Mouse (Mus musculus): ENCODE data around the gene Zfhx2.
"Not testable (repeated sequence)": the region's sequence is repeated elsewhere in the genome, so short reads cannot be mapped to it uniquely, and the experiment has no call there.

Zfhx2 gene

DNA sequence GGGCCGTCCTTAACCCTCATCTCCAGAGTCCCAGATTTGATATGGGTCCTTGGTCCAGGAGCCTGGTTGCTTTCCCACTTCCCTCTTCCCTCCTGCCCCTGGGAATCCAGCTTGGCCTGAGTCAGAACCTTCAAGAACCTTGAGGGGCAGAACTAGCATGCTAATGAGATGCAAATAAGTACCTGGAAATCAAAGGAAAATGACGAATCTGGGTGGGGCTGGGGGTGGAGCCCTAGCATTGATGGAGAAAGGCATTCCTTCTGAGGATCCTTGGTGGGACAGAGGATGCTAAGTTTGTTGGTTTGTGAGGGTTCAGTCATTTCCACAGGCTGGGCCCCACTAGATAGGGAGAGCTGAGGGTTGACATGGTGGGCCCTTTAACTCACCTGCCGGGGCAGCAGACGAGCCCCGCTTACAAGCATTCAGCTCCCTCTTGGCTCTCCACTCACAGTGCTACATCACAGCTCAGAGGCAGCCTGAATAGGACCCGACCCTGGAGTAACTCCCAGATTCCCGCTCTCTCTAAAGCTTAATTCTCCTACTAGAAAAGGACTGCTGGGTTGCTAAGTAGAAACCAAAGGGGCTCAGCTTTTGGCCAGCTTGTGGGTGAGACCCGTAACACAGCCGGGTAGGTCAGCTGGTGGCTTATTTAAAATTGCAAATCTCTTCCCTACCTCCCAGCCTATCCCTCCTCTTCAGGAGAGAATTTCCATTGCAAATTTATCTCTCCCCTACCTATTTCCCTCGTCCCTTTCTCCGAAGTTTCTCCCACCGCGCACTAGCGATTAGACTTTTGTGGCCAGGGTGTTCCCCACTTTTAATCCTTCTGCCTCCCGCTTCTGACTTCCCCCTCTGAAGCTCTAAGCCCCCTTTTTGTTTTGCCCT lies 14.4 kb downstream of the Zfhx2 start:
- no peak for DNase-seq

DNA sequence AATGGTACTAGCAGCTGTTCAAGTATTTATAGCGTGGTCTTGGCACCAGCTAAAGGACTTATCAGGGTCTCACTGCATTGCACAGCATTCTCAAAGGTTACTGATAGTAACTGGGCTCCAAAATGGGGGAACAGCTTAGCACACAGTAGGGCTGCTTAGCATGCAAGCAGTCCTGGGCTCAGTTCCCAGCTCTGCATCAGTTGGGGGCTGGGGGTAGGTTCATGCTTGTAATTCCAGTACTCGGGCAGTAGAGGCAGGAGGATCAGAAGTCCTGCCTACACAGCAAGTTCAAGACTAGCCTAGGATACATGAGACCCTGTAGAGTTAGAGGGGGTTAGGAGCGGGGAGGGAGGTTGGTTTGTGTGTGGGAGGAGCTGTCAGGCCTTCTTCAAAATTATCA lies 15.2 kb downstream of the Zfhx2 start:
- no peak for DNase-seq

DNA sequence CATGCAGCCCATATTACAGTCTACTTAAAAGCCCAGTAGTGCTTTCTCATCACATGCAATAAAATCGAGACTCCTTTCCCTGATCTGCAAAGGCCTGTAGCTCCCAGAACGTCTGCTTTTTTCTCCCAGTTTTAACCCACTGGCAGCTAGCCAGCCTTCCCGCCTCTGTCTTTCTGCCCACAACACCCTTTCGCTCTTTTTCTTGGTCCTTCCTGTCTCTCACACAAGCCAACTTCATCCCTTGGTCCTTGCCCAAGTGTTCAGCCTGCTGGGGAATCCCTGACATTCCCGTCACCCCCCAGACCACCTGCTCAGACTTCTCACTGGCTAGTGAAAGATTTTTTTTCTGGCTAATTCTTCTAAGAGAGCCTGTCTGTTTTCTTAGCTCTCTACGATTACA lies 15.9 kb downstream of the Zfhx2 start:
- no peak for DNase-seq

DNA sequence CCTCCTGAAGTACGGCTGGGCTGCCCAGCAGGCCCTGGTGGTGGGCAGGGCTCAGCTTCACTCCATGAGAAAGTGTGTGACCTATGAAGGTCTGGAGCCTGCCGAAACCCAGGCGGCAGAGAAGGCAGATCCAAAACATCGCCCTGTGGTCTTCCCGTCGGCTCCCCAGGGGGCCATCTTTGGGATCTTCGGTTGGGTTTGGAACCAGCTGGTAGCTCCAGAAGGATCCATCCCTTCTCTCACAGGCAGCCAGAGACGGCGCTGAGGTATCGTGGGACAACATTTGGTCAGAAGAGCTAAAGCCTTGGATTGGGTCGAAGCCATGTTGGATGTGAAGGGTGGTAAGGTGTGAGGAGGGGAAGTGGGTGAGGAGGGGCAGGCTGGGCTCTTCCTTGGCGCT lies 17.7 kb downstream of the Zfhx2 start:
- no peak for DNase-seq

DNA sequence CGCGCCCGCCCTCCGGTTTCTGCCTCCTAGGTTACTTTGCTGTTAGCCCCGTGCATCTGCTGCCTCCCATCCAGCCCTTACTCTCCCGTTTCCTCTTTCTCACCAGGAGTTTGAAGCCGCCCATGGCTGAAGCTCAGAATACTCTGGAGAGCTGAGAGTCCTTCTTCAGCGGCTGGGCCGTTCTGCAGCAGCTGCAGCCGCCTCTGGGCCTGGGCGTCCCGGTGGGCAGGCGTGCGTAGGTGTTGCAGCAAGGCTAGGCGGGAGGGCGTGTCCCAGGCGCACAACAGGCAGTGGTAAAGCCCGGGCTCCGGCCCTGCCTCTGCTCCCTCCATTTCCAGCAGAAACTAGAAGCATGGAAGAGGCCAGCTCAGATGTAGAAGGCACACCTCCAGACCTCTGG lies 20.4 kb downstream of the Zfhx2 start:
- no peak for DNase-seq

DNA sequence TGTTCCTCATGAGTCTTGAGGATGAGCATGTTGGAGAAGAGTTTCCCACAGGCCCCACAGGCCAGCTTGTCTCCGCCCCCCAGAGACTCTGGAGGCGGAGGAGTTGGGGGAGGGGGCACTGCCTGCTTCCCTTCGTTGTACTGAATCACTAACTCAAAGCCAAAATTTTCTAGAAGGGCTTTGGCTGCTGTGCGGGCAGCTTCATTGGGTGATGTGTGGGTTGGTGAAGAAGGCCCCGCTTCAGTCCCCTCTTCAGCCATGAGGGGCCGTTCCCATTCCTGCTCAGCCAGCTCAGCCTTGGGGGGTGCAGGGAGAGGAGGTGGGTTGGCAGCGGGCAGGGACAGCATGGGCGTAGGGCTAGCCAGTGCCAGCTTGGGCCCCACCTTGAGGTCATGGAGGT lies 26.1 kb downstream of the Zfhx2 start:
- no peak for DNase-seq

DNA sequence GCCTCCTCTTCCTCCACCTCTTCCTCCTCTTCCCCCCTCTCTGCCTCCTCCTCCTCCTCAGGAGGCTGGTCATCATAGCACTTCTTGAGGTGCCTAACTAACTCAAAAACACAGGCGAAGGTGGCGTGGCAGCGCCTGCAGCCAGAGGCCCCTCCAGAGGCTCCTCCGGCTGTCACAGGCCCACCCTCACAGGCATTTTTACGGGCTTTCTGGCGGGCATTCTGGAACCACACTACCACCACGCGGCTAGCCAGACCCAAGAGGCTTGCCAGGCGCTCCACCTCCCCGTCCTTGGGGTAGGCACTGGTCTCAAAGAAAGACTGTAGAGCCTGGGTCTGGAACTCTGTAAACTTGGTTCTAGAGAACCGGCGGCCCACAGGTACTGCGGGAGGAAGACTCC lies 26.7 kb downstream of the Zfhx2 start:
- no peak for DNase-seq

DNA sequence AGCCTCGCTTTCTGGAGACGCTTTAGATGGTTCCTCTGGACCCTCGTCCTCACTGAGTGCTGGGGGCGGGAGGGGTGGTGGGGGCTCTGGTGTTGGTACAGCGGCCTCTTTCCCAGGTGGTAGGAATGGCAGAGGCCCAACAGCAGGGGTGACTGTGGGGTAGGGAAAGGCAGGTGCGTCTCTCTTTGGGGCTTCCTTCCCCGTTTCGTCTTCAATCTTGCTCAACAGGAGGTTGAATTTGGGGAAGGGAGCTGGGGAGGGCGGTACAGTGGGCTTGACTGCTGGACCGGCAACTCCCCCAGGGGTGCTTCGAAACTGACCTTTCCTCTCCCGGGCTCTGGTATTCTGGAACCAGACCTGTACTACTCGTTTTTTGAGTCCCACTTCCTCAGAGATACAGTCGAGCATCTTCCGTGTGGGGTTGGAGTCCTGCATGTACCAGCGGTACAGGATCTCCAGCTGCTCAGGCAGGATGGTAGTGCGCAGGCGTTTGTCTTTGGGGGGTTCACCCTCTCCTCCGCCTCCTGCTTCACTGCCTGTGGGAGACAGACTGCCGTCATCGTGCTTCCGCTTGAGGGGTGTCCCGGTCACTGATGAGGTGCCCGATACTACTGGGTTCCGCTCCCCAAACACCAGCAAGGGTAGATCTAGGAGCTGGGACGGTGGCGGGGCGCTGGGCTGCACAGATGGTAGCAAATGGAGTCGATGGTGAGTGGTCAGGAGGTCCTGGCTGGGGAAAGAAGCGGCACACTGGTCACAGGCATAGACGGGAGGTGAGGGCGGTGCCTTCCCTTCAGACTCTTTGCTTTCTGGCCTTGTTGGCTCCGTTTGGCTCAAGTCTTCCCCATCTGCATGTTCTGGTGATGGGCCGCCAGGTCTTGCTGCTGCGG lies 27.4 kb downstream of the Zfhx2 start:
- DNase-seq: no peak

DNA sequence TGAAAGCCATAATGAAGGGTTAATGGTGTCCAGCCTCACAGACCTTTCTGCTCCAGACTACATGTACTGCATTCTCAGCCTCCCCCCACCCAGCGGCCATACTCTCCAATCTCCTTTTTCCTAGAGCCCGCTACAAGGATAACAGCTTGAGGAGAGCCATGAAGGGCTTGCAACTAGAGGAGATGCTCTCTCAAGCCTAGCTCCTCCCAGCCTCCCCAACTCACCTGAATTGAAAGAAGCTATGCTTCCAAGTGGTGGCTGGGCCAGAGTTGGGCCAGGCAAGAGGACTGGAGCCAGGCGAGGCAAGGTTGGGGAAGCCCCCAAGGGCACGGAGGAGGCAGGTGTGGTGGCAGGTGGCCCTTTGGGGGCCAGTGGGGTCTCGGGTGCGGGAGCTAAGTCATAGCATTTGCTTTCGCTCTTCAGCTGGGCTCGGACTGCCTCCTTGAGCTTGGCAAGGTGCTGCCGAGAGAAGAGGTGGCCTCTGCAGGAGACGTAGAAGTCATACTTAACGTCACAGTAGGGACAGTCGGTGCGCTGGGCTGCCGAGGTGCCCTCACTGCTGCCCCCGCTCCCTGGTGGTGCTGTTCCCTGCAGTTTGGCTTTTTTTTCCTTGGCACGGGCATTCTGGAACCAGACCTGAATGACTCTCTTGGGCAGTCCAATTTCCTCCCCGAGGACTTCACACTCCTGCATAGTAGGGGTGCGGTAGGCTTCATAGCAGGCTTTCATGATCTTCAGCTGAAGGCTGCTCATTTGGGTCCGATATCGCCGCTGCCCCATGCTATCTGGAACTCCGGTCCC lies 28.3 kb downstream of the Zfhx2 start:
- no peak for DNase-seq

DNA sequence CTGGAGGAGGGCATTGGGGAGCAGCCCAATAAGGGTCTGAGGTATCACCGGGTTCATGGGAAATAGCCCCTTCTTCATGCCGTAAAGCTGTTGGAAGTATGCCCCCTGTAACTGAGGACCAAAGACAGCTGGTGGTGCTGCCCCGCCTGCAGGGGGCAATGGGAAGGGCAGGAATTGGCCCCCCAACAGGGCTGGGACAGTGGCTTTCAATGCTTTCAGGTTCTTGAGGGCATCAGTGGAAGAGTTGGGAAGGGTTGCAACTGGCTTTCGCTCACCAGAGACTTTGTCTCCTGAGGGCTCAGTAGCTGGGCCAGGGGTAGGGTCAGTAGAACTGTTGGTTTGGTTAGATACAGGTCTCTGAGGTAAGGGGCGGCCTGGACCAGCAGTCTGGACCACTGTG lies 29.0 kb downstream of the Zfhx2 start:
- DNase-seq: no peak

DNA sequence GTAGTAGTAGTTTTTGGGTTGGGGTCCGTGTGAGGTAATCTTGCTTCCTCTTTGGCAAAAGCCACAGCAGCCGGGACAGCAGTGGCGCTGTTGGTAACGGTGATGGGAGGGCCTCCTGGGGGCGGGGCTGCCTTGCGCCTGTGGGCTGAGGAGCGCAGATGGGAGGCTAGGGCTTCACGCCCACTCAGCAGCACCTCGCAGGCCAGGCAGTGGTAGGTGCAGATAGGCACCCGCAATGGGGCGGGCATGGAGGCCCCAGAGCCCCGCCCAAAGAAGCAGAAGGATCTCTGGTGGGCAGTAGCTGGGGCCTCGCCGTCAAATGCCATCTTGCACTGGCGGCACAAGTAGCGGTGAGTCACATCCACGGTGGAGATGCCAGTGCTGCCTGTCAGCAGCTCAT lies 29.5 kb downstream of the Zfhx2 start:
- DNase-seq: no peak

DNA sequence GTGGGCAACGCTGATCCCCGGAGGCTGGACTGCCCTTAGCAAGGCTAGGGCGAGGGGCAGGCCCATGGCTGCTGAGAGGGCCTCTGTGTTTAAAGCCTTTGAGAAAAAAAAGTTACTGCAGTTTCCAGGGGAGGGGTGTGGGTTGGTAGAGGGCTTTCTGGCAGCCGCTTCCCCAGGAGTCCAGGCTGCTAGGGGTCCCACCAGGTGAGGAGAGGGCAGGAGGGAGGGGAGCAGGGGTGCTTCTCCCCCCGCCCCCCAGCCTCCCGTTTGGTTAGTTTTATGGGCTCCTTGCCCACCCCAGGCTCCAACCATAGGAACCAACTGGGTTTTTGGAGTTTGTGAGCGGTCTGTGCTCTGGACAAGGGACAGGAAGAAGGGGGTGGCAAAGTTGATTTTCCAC lies 30.3 kb downstream of the Zfhx2 start:
- no peak for DNase-seq

DNA sequence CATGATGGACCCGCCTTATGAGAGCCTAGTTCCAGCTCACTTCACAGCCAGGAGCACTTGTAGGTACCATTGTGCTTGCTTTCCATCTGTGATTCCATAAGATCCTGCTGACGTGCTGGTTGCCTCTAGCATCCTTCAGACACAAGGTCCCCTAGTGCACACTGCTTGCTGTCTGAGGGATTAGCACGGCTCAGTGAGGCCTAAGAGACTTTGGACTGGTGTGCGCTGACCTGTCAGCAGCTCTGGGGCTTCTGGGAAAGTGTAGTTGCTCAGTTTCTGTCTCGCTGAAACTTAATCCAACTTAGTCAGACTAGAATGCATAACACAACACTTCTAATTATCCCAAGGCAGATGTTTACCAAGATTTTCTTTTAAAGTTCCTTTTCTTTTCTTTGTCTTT lies 32.2 kb downstream of the Zfhx2 start:
- DNase-seq: no peak

DNA sequence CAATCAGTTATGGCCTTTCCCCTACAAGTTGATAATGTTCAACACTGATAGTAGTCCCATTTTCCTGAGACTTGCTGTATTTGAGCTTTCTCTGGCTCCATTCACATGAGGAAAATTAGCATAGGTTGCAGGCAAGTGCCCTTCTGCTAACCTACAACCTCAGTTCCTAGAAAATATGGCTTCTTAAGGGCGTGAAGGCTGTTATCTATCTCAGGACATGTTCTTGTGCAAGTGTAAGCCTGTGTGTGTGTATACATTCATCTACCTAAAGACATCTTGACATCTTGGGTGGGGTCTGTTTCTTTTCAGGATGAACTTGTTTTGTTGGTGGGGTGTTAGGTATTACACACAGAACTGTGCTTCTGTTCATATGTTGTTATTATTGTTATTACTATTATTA lies 33.1 kb downstream of the Zfhx2 start:
- DNase-seq: no peak

DNA sequence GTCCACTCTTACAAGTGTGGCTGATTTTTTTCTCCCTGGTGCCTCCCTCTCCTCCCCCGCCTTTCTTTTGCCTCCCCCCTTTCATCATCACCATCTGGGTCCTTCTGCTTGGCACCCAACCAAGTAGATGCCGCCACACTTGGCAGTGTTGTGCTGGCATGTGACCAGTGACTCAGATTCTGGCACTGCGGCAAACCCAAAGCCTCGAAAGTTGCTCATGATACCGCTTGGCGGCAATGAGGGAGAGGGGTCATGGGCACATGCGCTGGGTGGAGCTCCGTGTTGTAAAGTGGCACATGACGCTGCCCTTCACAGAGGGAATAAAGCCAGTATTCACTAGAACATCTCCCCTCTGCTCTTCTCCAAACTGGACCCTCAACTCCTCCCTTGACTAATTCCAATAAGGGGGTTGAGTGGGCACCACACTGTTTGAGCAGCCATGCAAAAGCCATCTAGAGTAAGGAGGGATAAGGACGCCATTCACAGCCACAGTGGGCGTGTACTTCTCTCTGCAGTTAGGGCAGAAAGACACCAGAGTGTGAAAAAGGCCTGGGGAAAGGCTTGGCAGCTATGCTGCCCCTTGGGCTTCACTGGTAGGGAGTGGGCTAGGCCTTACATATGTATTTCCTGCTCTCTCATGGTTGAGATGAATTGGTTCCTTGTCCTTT lies 36.8 kb downstream of the Zfhx2 start:
- peak in 1 of 2 experiments; percentile 34 for DNase-seq

DNA sequence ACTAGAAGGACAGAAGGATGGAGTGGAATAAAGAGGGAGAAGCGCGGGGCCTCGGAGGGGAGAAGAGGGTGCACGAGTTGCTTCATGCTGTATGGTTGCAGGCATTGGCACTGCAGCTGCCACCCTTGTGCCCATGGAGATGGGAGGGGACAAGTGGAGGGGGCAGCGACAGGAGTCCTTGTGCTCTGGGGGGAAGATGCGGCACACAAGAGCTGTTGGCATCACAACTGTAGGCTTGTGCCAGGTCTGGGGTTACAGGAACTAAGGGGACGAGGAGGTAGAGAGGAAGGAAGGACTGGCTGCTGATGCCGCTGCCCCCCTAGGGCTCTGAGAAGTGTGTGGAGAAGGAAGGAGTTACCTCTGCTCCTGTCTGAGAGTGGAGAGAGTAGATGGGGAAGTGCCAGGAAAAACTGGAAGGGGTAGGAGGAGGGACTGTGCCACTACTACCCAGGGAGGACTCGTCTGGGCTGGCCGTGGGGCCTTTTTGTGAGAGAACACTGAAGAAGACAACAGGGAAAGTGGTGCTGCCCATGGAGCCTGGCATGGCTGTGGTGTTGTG lies 37.9 kb downstream of the Zfhx2 start:
- DNase-seq: no peak

DNA sequence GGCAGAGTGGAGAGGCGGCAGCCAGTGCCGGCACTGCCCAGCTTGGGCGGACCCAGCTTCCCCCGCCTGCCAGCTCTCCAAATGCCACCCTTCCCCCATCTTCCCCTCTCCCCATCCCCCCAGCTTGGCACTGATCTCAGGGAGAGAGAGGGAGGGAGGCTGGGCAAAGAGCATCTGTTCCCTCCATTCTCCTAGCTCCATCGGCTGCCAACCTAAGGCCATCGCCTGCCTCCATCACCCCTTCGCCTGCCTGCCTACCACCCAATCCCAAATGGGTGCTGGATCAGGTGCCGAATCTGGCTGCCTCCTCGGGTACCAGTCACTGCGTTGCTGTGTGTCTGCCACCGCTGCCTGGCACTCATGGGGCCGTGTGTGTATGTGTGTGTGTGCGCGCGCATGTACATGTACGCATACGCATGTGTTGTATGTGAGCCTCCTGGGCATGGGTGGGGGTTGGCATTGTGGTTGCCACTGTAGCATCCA lies 38.4 kb downstream of the Zfhx2 start:
- DNase-seq: no peak

DNA sequence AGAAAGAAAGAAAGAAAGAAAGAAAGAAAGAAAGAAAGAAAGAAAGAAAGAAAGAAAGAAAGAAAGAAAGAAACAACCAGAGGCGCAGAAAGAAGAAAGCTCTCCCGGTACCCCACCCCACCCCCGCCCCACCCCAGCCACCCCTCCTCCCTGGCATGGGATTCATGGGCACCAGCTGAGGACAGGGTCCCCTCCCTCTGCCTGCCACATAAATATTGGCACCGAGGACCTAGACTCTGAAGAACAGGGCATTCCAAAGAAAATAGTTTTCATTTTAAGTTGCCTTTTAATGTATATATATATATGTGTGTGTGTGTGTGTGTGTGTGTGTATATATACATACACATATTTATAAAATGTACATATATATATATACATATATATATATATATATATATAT lies 39.1 kb downstream of the Zfhx2 start:
- no peak for DNase-seq

DNA sequence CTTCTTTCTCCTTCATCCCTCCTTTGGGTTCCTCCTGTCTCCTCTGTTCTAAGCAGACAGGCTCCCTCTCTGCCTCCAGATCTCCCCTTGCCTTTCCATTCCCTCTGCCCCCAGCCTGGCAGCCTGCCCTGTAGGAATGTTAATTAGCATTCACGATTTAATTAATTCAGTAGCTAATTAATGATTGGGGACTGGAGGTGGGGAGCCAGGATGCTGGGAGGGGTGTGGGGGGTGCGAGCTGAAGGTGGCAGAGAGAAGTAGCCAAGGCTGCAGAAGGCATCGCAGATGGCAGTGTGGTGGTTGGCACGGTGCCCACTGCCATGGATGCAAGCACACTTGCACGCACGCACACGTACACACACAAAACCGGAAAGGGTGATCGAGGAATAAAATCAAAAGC lies 39.6 kb downstream of the Zfhx2 start:
- no peak for DNase-seq

DNA sequence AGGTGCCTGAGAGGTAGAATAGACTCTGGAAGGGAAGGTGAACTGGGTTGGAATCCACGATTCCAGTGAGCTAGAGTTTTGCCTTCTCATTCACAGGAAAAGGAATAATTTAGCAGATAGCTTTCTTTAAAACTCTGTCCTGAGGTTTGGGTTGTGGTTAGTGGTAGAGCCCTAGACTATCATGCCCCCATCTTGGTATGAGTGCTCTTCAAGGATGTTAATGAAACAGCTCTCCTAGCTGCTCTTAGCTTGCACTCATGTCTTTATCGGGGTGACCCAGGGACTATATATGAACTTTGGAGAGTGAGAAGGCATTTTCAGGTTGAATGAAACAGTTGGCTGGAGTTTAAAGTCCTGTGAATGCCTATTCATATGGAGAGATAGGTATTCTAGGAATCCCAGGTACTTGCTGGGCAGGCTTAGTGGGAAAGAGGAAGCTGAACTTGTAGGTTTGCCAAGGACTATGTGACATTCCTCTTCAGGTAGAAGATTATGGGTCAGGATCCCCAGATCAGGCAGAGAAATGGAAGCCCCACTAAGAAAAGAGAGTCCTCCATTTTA lies 44.1 kb downstream of the Zfhx2 start:
- no peak for DNase-seq

DNA sequence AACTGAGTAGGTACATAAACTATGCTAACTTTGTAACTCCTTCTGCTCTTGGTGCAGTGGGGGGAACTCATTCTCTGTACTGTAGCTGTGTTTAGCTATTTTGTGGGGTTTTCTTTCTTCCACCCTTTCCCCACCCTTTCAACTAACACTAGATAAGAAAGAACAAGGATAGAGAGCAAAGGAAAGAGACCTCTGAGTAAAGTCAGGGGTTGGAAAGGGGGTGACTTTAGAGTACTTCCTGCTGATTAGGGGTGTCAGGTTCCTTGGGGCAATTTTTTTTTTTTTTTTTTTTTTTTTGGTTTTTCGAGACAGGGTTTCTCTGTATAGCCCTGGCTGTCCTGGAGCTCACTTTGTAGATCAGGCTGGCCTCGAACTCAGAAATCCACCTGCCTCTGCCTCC lies 48.4 kb downstream of the Zfhx2 start:
- not testable (repeated sequence) for DNase-seq

DNA sequence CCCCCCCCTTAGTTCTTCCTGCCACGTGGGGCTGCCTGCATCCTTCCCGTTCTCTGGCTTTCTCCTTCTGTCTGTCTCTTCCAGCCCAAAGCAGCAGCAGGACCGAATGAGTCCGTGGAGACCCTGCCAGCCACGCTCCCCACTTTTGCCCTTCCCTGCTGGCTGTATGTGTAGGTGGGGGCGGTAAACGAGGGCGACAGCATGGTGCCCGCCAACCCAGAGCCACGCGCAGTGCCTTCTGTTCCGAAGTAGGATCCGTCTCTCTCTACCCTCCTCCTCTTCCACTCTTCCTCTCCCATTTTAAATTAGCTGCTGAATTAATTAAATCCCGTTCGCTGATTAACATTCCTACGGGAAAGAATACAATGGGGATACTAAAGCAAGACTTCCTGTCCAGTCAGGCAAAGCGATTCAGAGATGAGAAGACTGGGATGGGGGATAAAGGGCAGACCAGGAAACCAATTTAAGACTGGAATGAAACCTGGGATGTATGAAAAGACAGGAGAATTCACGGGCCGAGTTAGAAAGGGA lies 59.4 kb downstream of the Zfhx2 start:
- DNase-seq: no peak
